Mouse (Mus musculus): ENCODE measurements at regions not wholly inside any gene's neighbourhood (a gene's known extent, or its start where the extent isn't known, plus 50 kb on each side); places are given as distances from the start of the nearest gene placed in this dataset.
"Not testable (repeated sequence)": the region's sequence is repeated elsewhere in the genome, so short reads cannot be mapped to it uniquely, and the experiment has no call there.

DNA sequence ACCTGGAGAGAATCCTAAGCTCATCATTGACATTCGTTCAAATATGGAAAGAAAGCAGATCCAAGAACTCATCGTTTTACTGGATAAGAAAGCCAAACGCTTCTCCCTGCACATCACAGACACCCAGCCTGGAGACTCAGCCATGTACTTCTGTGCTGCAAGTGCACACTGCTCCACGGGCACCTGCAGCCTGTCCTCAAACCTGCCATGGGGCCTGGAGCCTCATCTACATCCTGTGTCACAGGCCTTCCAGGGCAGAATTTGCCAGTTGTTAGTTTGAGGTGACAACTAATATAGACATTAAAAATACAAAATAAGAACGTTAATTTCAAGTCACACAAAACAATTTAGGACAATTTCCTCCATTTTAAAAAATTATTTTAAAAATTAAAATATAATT, 549.6 kb downstream of the Dad1 start:
- TF ChIP-seq CTCF, POLR2A (IDR thresholded peaks at IDR 0.05; ENCODE audit: extremely low read depth, insufficient read depth, low read length): not testable (repeated sequence)
